Mouse (Mus musculus): ENCODE results near the gene Jtb. TPM values are rescaled to one million over a fixed set of nuclear protein-coding genes. Genes with fewer than 3 reads are reported as not detected.

Jtb gene
- polyA plus RNA-seq, 1 experiment from 2014 or later, result 89.4 TPM

Small RNA genes within 50 kb of the gene (microRNA-seq; reads per million reads assigned to microRNA genes)
- not detected for gene Mir7012

Other genes starting within 250 kb of the Jtb start
- gene Hax1, start 232.8 kb upstream of the Jtb start, polyA plus RNA-seq (2016; fragmentation: Nextera tagmentation; extraction: Ambion mirVana), result 175 and 194 TPM in 2 replicates
- 210 and 216 TPM in 2 replicates for gene 4933434E20Rik, start 180.0 kb upstream of the Jtb start, polyA plus RNA-seq (2016; fragmentation: Nextera tagmentation; extraction: Ambion mirVana)
- 220 and 222 TPM in 2 replicates for gene Ubap2l, start 179.0 kb upstream of the Jtb start, polyA plus RNA-seq (2016; fragmentation: Nextera tagmentation; extraction: Ambion mirVana)
- gene Tpm3, start 158.9 kb upstream of the Jtb start, polyA plus RNA-seq (2016; fragmentation: Nextera tagmentation; extraction: Ambion mirVana), result 579 and 590 TPM in 2 replicates
- 0.61 and 0.64 TPM in 2 replicates for gene Nup210l, start 127.5 kb upstream of the Jtb start, polyA plus RNA-seq (2016; fragmentation: Nextera tagmentation; extraction: Ambion mirVana)
- 1,069 and 1,078 TPM in 2 replicates for gene Rps27, start 17.9 kb upstream of the Jtb start, polyA plus RNA-seq (2016; fragmentation: Nextera tagmentation; extraction: Ambion mirVana)
- gene Rab13, start 17.9 kb upstream of the Jtb start, polyA plus RNA-seq (2016; fragmentation: Nextera tagmentation; extraction: Ambion mirVana), result 24.4 and 25.6 TPM in 2 replicates
- gene Creb3l4, start 11.9 kb downstream of the Jtb start, polyA plus RNA-seq (2016; fragmentation: Nextera tagmentation; extraction: Ambion mirVana), result 4.5 and 5.8 TPM in 2 replicates
- 69.6 and 75.4 TPM in 2 replicates for gene Slc39a1, start 16.6 kb downstream of the Jtb start, polyA plus RNA-seq (2016; fragmentation: Nextera tagmentation; extraction: Ambion mirVana)
- gene Crtc2, start 22.6 kb downstream of the Jtb start, polyA plus RNA-seq (2016; fragmentation: Nextera tagmentation; extraction: Ambion mirVana), result 21.3 and 26.4 TPM in 2 replicates
- 7.0 and 7.2 TPM in 2 replicates for gene Dennd4b, start 33.6 kb downstream of the Jtb start, polyA plus RNA-seq (2016; fragmentation: Nextera tagmentation; extraction: Ambion mirVana)
- gene Gatad2b, start 61.6 kb downstream of the Jtb start, polyA plus RNA-seq (2016; fragmentation: Nextera tagmentation; extraction: Ambion mirVana), result 12.4 and 14.4 TPM in 2 replicates
- gene Slc27a3, start 158.3 kb downstream of the Jtb start, polyA plus RNA-seq (2016; fragmentation: Nextera tagmentation; extraction: Ambion mirVana), result 18.8 and 20.9 TPM in 2 replicates
- gene Ints3, start 202.0 kb downstream of the Jtb start, polyA plus RNA-seq (2016; fragmentation: Nextera tagmentation; extraction: Ambion mirVana), result 40.9 and 41.9 TPM in 2 replicates
- 2.0 and 2.3 TPM in 2 replicates for gene Npr1, start 234.3 kb downstream of the Jtb start, polyA plus RNA-seq (2016; fragmentation: Nextera tagmentation; extraction: Ambion mirVana)
- 344 and 355 TPM in 2 replicates for gene Ilf2, start 244.5 kb downstream of the Jtb start, polyA plus RNA-seq (2016; fragmentation: Nextera tagmentation; extraction: Ambion mirVana)

All from forebrain, embryonic 10.5 days (tissue).